Mouse (Mus musculus): Measurements from ENCODE around the gene Dmkn. TPM values are rescaled to one million over a fixed set of nuclear protein-coding genes. Genes with fewer than 3 reads are reported as not detected.
A peak's percentile ranks its signal among the peaks of the same experiment; 100 is the strongest.
"Not testable (repeated sequence)": the region's sequence is repeated elsewhere in the genome, so short reads cannot be mapped to it uniquely, and the experiment has no call there.

Gene Dmkn
- 1 to 10 TPM; 1.4 to 1.7 TPM for total RNA-seq (2021)

DNA sequence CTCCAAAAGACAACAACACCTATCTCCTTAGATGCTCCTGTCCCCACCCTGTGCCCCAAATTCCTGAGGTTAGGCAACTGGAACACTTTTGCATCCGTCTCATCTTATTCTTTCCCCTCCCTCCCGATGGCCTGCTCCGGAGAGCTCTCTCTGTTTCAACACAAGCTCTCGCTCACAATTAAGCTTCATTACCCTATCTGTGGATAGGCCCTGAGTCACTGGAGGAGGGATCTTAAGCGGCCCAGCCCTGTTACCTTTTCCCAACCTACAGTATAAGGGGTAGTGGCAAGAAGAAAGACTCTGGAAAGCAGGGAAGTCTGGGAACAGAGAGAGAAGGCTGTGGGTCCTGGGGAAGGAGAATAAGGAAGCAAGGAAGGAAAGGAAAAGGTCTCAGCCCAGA, at the start of gene Dmkn:
TSS of gene Dmkn (plus strand) at position 301 of the 400 bp plus-strand sequence.
- intact Hi-C loops (cut with DNase I), result no loop called here
- no peak for DNase-seq

DNA sequence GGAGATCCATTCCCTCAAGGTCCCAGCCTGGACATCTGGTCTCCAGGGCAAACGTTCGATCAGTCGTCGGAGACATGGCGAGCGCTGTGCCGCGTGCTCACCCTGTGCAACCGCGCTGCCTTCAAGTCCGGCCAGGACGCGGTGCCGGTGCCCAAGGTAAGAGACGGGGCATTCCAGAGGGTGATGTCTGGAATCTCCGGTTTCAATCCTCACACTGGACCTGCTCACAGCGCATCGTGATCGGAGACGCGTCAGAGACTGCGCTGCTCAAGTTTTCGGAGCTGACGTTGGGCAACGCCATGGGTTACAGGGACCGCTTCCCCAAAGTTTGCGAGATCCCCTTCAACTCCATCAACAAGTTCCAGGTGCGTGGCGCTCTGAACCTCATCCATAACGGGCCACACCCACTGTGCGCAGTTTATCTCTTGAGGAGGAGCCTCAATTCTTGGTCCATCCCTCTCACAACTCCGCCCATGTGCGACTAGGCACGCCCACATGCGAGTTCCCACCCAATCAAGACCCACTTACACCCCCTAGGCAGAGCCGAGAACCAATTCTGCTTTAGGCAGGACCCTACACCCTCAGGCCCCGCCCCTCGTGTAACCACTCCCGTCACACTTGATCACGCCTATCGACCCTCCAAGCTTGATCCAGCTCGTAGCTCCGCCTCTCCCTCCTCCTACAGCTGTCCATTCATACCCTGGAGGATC, 46.4 kb upstream of the Dmkn start:
- peak; percentile 82 for DNase-seq
- intact Hi-C loops (cut with DNase I), result no loop called here

DNA sequence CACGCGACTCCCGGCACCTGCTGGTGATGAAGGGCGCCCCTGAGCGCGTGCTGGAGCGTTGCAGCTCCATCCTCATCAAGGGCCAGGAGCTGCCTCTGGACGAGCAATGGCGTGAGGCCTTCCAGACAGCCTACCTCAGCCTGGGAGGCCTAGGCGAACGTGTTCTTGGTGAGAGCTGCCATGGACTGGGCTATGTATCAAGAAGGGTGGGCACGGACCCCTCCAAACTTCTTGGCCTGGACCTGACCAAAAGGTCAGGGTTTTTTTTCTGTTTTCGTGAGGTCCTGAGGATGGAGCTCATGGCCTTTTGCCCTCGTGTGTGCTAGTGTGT, 45.9 kb upstream of the Dmkn start:
- no peak for DNase-seq
- intact Hi-C loops (cut with DNase I), result no loop called here

DNA sequence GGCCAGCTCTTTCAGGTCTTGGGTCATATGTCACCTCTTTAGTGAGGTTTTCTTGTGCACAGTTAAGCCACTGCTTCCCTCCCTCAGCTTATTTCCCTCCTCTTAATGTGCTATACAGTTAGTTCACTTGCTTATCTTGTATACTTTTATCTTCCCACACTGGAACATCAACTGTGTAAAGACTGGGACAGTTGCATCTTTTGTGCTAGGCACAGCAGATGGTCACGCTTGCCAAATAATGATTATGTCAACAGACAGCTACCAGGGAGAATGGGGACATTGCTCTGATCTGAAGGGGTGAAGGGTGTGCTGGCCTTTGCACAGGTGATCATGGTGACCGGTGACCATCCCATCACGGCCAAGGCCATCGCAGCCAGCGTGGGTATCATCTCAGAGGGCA, 43.9 kb upstream of the Dmkn start:
- DNase-seq, result no peak
- intact Hi-C loops (cut with DNase I), result no loop called here

- DNase-seq, result peak; percentile 61
- intact Hi-C loops (cut with DNase I), result no loop called here
Observed at GRCm38 (mm10) chr7:30721286-30721685, 42.3 kb upstream of the Dmkn start.

DNA sequence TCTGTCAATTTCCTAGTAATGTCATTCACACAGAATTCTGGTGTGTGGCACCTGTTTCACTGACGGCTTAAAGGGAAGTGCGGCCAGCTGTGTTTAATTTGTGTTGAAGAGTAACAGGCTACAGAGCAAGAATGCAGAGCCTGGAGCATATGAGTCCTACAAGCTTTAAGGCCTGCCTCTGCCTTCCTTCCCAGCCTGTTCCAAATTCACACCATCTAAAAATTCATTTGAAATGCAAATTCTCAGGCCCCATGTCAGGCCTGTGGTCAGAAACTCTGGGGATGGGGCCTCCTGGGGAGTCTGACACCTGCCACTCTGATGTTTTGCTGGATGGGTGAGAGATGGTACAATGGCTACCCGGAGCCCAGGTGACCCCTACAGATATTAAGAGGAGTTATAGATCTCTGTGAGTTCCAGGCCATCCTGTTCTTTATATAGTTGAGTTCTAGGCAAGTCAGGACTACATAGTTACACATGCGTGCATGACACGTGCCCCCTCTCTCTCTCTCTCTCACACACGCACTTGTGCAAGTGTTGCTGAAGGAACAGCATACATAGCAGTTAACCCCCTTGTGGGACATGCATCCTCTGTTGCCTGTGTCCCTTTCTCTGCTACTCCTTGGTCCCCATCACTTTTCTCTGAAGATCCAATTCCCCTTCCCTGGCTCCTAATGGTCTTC, 40.1 kb upstream of the Dmkn start:
- no peak for DNase-seq

GRCm38 (mm10) chr7:30728214-30728613, 35.3 kb upstream of the Dmkn start:
- DNase-seq, result no peak
- intact Hi-C loops (cut with DNase I), result no loop called here

More for the DNA sequence above, 40.1 kb upstream of the Dmkn start:
- intact Hi-C loops (cut with DNase I), result no loop called here

- intact Hi-C loops (cut with DNase I), result no loop called here
- DNase-seq, result no peak
Observed at GRCm38 (mm10) chr7:30728739-30729395, 34.7 kb upstream of the Dmkn start.

- peak; percentile 97 for DNase-seq
- intact Hi-C loops (cut with DNase I), result no loop called here
Observed at GRCm38 (mm10) chr7:30729396-30730063, 34.0 kb upstream of the Dmkn start, which contains the start of gene Tmem147. Gene Tmem147, minus strand, starts transcription at chr7:30729540.

- DNase-seq, result peak; percentile 26
- intact Hi-C loops (cut with DNase I), result not testable (repeated sequence)
Observed at GRCm38 (mm10) chr7:30730064-30730722, 33.4 kb upstream of the Dmkn start.

DNA sequence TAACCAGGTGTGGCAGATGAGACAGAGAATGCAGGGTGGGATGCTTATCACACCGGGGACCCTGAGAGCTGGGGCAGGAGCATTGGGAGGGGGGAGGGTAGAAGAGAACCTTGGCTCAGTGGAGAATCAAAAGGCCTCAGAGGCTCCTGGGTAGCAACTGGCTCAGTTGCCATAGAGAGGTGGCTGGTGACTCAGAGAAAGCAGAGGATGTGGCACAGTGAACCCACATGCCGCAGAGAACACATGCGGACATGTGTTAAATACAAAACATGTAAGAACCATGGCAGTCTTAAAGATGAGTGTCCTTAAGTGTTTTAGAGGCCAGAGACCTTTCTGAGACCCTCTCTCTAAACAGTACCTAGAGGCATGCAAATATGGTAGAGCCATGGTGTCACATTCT, 27.3 kb upstream of the Dmkn start:
- no peak for DNase-seq
- intact Hi-C loops (cut with DNase I), result no loop called here

DNA sequence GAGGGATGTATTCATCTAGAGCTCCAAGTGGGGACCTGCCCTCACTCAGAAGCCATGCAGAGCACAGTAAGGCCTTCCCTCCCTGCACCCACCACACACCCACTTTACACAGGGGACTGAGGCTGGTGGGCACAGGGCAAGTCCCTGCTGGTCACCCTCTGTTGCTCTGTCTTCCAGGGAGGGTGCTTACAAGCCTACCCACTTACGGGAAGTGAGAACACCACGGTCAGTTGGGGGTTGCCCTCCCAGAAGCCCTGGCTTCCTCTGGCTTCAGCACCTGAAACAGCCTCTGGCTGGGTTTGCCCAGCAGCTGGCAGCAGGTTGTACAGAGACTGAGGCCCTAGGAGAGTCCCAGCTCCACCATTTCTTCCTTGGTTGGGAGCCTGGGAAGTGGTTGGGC, 21.0 kb upstream of the Dmkn start:
- DNase-seq; intact Hi-C loops (cut with DNase I): not testable (repeated sequence)

DNA sequence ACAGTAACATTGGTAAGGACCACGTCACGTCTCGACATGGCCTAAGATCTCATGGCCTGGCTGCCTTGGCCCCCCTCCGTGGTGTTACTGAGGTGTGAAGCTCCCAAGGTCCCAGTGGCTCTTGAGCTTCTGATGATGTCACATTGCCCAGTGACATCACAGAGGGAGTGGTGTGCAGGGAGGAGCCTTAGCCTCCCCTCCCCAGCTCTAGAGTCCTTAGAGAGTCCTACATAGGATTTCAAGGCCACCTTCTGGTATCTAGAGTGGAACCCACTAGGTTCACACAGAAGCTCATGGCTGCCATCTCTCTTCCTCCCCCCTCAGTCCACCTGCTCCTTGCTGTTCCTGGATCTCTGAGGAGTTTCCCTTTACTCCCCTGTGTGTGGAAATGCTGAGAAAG, 19.9 kb upstream of the Dmkn start, which contains the start of gene Gapdhs:
TSS of gene Gapdhs (minus strand) at position 65 of the 400 bp plus-strand sequence.
- DNase-seq; intact Hi-C loops (cut with DNase I): not testable (repeated sequence)

GRCm38 (mm10) chr7:30744022-30744598, 19.4 kb upstream of the Dmkn start:
- DNase-seq, result peak; percentile 32
- intact Hi-C loops (cut with DNase I), result no loop called here

- intact Hi-C loops (cut with DNase I), result no loop called here
- no peak for DNase-seq
Observed at GRCm38 (mm10) chr7:30747525-30748204, 15.9 kb upstream of the Dmkn start.

DNA sequence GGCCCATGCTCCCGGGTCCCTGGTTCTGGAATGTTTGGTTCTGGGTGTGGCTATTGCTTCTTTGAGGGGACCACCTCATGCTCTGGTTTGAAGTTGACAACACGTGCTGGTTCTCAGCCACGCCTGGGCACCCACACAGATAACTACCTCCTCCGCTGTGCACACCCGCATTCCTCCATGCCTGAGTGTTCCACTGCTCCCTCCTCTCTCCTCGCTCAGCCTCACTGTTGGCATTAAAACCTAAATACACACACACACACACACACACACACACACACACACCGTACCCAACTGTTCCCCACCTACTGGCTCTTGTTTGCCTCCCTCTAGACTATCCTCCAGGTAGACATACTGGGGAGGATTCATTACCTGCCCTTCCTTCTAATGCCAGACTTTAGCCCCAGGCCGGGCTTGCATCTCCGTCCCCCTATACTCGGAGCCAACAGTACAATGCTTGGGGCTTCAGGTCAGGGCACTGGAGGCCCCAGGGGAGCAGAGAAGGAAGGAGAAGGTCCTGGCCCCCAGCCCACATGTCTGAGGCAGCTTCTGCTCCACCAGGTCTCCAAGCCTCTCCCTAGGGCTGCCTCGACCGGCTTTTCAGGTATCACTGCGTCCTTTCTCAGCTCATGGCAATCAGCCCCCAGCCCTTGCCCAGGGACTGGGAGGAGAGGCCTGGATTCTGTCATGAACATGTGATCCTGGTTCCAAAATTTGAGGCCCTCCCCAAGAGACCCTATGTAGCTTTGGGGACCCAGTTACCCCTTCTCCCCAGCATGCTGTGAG, 13.5 kb upstream of the Dmkn start:
- no peak for DNase-seq
- intact Hi-C loops (cut with DNase I), result no loop called here

- intact Hi-C loops (cut with DNase I), result no loop called here
- no peak for DNase-seq
Observed at GRCm38 (mm10) chr7:30751086-30751669, 12.4 kb upstream of the Dmkn start, which contains the start of gene Sbsn. Gene Sbsn, plus strand, starts transcription at chr7:30751471.

DNA sequence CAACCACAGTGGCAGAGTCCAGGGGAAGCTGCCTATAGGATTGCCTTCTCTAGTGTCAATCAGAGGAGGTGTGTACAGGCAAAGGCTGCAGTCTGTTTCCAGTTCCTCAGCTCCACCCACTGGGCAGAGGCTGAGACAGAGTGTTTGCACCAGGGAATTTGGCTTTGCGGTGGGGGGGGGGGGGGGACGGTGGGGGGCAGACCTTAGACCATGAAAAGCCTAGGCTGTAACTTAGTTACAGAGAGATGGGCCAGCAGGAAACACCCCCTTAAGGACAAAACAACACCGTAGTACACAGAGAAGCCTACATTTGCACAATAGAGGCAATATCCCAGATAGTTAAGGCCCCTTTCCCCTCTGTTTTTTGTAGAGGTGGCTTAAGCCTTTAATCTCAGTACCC, 6.6 kb upstream of the Dmkn start:
- intact Hi-C loops (cut with DNase I), result no loop called here
- no peak for DNase-seq

DNA sequence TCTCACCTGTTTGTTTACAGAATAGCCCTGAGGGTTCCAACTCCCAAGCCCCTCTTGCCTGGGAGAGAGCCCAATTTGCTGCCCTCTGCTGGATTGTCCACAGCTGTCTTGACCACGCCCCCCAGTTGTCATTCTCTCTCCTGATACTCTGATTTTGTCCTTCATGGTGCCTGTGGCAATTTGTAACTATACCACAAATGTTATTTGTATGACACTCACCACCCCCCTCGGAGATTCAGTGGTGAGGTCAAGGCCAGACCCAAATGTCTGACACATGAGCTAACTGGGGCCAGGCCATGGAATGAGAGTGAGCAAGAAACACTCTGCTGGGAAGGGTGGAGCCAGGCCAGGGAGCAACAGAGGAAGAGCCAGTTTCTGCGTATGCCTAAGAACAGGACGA, 4.7 kb upstream of the Dmkn start:
- intact Hi-C loops (cut with DNase I), result no loop called here
- peak; percentile 48 for DNase-seq
